Mouse (Mus musculus) adrenal gland, adult 18-20 months (tissue): ENCODE data around the gene Adamts7. TPM values are rescaled to one million over a fixed set of nuclear protein-coding genes. Genes with fewer than 3 reads are reported as not detected.

Experiments used
- DNase-seq, 2 experiments: peaks; one replicate each; pipeline ENCODE4 v3.0.0; 2021 to 2022; ENCODE audit warnings: low spot score in 2 of 2
- total RNA-seq, 2 experiments: library from RNA; stranded (reverse); gene quantifications; 1 replicate in 1 of 2; 2 replicates in 1 of 2; pipeline ENCODE4 v1.2.3; 2021

Adamts7 gene
- total RNA-seq, 2 experiments from 2014 or later = 2.4 to 2.8 TPM

- DNase-seq = no peak
Observed at GRCm38 (mm10) chr9:90253181-90253580, 90.3 kb downstream of the Adamts7 start.

GRCm38 (mm10) chr9:90255844-90256405 is 93.1 kb downstream of the Adamts7 start:
- DNase-seq = no peak

- DNase-seq = no peak
Observed at GRCm38 (mm10) chr9:90257220-90257619, 94.4 kb downstream of the Adamts7 start.

Other genes starting within 250 kb of the Adamts7 start
- gene Ctsh, start 108.9 kb upstream of the Adamts7 start, total RNA-seq = 100 to 1,000 TPM; 142 to 158 TPM
- gene Morf4l1, start 48.3 kb upstream of the Adamts7 start, total RNA-seq = 100 to 1,000 TPM; 300 to 342 TPM
- 10 to 100 TPM; 21.8 to 23.2 TPM for gene Tbc1d2b, start 107.7 kb downstream of the Adamts7 start, total RNA-seq